Mouse (Mus musculus): ENCODE measurements around the gene Tmem235. TPM values are rescaled to one million over a fixed set of nuclear protein-coding genes. Genes with fewer than 3 reads are reported as not detected.

Gene Tmem235
- polyA plus RNA-seq, 1 experiment from 2014 or later = not detected

- no peak overlapping the region for H3K27ac ChIP-seq (ENCODE audit: low read depth)
- DNase-seq (ENCODE audit: low spot score) = no peak
- H3K9ac ChIP-seq (ENCODE audit: low read length) = no peak overlapping the region
- ATAC-seq (replicated peaks; ENCODE audit: low FRiP score, low TSS enrichment, low read depth) = no peak
- WGBS = 48% methylated on average over 5 of the region's 5 CpGs
- H3K27me3 ChIP-seq (replicated peaks; ENCODE audit: control insufficient read depth, insufficient read depth, low read length) = no peaks in the 10 kb centered on the region
- no peaks in the 10 kb centered on the region for H3K9me3 ChIP-seq (ENCODE audit: control insufficient read depth, low read length)
- H3K4me1 ChIP-seq (replicated peaks; ENCODE audit: control insufficient read depth, insufficient read depth, low read length) = peaks cover 45% of the 10 kb centered on the region
- H3K36me3 ChIP-seq (ENCODE audit: control insufficient read depth, insufficient read depth, low read length) = no peaks in the 10 kb centered on the region
- no peak overlapping the region for H3K4me2 ChIP-seq (ENCODE audit: low read length)
- H3K4me3 ChIP-seq (ENCODE audit: low read depth, low read length) = no peak overlapping the region
Observed at GRCm38 (mm10) chr11:117886000-117886399, 25.4 kb downstream of the Tmem235 start.

- WGBS = 27% methylated on average over 20 of the region's 20 CpGs
- peaks cover 41% of the 10 kb centered on the region for H3K4me1 ChIP-seq (replicated peaks; ENCODE audit: control insufficient read depth, insufficient read depth, low read length)
- H3K4me3 ChIP-seq (ENCODE audit: low read depth, low read length) = peak overlapping the region; percentile 19
- H3K27me3 ChIP-seq (replicated peaks; ENCODE audit: control insufficient read depth, insufficient read depth, low read length) = no peaks in the 10 kb centered on the region
- no peak overlapping the region for H3K9ac ChIP-seq (ENCODE audit: low read length)
- DNase-seq (ENCODE audit: low spot score) (no peak), ATAC-seq (replicated peaks; ENCODE audit: low FRiP score, low TSS enrichment, low read depth) (no peak)
- H3K4me2 ChIP-seq (ENCODE audit: low read length) = peak overlapping the region; percentile 46
- no peaks in the 10 kb centered on the region for H3K36me3 ChIP-seq (ENCODE audit: control insufficient read depth, insufficient read depth, low read length)
- no peaks in the 10 kb centered on the region for H3K9me3 ChIP-seq (ENCODE audit: control insufficient read depth, low read length)
- no peak overlapping the region for H3K27ac ChIP-seq (ENCODE audit: low read depth)
Observed at GRCm38 (mm10) chr11:117888168-117888852, 27.8 kb downstream of the Tmem235 start.

DNA sequence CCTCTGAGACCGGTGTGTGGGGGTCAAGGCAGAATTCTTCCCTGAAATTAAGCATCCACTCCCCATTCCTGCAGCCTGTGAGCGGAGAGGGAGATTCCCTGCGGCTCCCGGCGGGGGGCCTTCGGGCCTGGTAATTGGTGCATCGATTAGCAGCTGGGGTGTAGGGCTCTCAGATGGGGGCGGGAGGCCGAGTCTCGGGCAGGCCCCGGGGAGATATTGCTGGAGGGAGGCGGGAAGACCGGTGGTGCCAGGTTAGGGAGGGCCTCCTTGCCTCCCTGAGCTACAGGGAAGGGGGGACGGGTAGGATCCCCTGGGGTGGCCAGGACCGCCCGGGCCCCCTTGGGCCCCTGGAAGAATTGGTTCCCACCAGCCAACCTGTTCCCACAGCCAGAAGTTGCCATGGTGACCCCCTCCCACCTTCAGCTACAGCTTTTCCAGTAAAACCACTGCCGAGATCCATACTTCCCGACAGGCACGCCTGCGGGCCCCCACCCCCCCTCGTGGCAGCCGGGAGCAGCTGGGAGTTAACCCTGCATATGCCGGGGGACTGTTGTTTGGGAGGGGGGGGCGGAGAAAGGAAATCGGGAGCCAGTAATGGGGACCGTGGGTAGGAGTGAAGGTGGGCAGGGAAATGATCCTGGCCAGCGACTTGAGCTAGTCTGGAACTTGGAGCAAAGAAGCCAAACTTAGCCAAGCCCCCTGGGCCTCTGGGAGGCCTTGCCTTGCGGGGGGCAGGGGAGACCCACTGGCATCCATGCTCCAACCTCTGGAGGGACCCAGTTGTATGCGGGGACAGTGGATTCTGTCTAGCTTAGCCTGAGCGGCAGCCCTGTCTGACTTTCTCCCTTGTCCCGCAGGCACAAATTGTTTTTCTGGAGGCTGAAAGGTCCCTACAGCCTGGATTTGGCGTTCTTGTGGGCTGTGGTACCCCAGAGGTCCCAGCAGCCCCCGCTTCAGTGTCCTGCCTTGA is 28.6 kb downstream of the Tmem235 start:
- Histone ChIP-seq H3K4me3 (ENCODE audit: low read depth, low read length) (peak overlapping the region; percentile 19), H3K9ac (ENCODE audit: low read length) (peak overlapping the region; percentile 17), H3K27me3 (replicated peaks; ENCODE audit: control insufficient read depth, insufficient read depth, low read length) (no peaks in the 10 kb centered on the region), H3K4me2 (ENCODE audit: low read length) (peak overlapping the region; percentile 46), H3K27ac (ENCODE audit: low read depth) (peak overlapping the region; percentile 59; the same call in 1 of the 2 replicates), H3K4me1 (replicated peaks; ENCODE audit: control insufficient read depth, insufficient read depth, low read length) (peaks cover 41% of the 10 kb centered on the region), H3K9me3 (ENCODE audit: control insufficient read depth, low read length) (no peaks in the 10 kb centered on the region), H3K36me3 (ENCODE audit: control insufficient read depth, insufficient read depth, low read length) (no peaks in the 10 kb centered on the region)
- 8% methylated on average over 31 of the region's 33 CpGs for WGBS
- ATAC-seq (replicated peaks; ENCODE audit: low FRiP score, low TSS enrichment, low read depth) = 0 out of 2 replicates have a peak, but pooled peaks have one; percentile 36
- DNase-seq (ENCODE audit: low spot score) = peak; percentile 77

GRCm38 (mm10) chr11:117889887-117890340 is 29.4 kb downstream of the Tmem235 start:
- H3K4me3 ChIP-seq (ENCODE audit: low read depth, low read length) = peak overlapping the region; percentile 19; the same call in 1 of the 2 replicates
- 0 out of 2 replicates have a peak, but pooled peaks have one; percentile 30 for ATAC-seq (replicated peaks; ENCODE audit: low FRiP score, low TSS enrichment, low read depth)
- H3K4me2 ChIP-seq (ENCODE audit: low read length) = peak overlapping the region; percentile 46

GRCm38 (mm10) chr11:117890519-117891282 is 30.1 kb downstream of the Tmem235 start:
- Histone ChIP-seq H3K27me3 (replicated peaks; ENCODE audit: control insufficient read depth, insufficient read depth, low read length) (no peaks in the 10 kb centered on the region), H3K4me2 (ENCODE audit: low read length) (peak overlapping the region; percentile 46), H3K9me3 (ENCODE audit: control insufficient read depth, low read length) (no peaks in the 10 kb centered on the region), H3K27ac (ENCODE audit: low read depth) (0 out of 2 replicates have a peak overlapping the region, but pooled peaks have one; percentile 59), H3K4me1 (replicated peaks; ENCODE audit: control insufficient read depth, insufficient read depth, low read length) (peaks cover 41% of the 10 kb centered on the region), H3K36me3 (ENCODE audit: control insufficient read depth, insufficient read depth, low read length) (no peaks in the 10 kb centered on the region), H3K4me3 (ENCODE audit: low read depth, low read length) (0 out of 2 replicates have a peak overlapping the region, but pooled peaks have one; percentile 1), H3K9ac (ENCODE audit: low read length) (no peak overlapping the region)
- ATAC-seq (replicated peaks; ENCODE audit: low FRiP score, low TSS enrichment, low read depth) (no peak), DNase-seq (ENCODE audit: low spot score) (no peak)
- WGBS = 31% methylated on average over 13 of the region's 13 CpGs

More at GRCm38 (mm10) chr11:117889887-117890340, 29.4 kb downstream of the Tmem235 start:
- no peaks in the 10 kb centered on the region for H3K27me3 ChIP-seq (replicated peaks; ENCODE audit: control insufficient read depth, insufficient read depth, low read length)
- peak overlapping the region; percentile 17 for H3K9ac ChIP-seq (ENCODE audit: low read length)
- H3K9me3 ChIP-seq (ENCODE audit: control insufficient read depth, low read length) = no peaks in the 10 kb centered on the region
- H3K27ac ChIP-seq (ENCODE audit: low read depth) = peak overlapping the region; percentile 59; the same call in 1 of the 2 replicates
- no peaks in the 10 kb centered on the region for H3K36me3 ChIP-seq (ENCODE audit: control insufficient read depth, insufficient read depth, low read length)
- WGBS = 20% methylated on average over 11 of the region's 11 CpGs
- DNase-seq (ENCODE audit: low spot score) = no peak
- H3K4me1 ChIP-seq (replicated peaks; ENCODE audit: control insufficient read depth, insufficient read depth, low read length) = peaks cover 41% of the 10 kb centered on the region

DNA sequence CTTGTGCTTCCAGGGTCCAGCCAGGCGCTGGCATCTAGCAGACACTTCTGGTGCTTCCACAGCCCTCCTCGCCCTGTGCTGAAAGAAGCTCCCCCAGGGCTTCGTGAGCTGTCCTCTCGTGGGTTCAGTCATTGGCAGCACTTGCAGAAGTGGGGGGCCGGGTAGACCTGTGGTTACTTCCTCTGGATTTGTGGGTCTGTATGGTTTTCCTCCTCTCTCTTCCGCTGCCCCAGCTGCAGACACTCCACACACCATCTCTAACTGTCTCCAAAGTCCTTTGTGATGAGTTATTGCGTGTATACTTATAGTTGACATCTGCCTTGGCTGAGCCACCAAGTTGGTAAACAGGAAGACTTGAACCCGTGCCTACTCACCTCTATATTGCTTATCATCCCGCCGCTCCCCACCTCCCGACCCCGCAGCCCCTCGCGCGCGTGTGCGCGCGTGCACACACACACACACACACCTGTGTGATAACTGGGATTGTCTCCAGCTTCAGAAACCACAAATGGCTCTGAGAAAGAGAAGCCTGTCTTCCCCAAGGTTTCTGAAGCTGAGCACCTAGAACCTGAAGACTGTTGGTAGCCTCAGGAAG is 31.1 kb downstream of the Tmem235 start:
- 80% methylated on average over 19 of the region's 19 CpGs for WGBS

GRCm38 (mm10) chr11:117892199-117892598 is 31.6 kb downstream of the Tmem235 start:
- no peak for DNase-seq (ENCODE audit: low spot score)
- 49% methylated on average over 6 of the region's 6 CpGs for WGBS

More for the DNA sequence above, 31.1 kb downstream of the Tmem235 start:
- Histone ChIP-seq H3K27me3 (replicated peaks; ENCODE audit: control insufficient read depth, insufficient read depth, low read length) (no peaks in the 10 kb centered on the region), H3K4me3 (ENCODE audit: low read depth, low read length) (no peak overlapping the region), H3K27ac (ENCODE audit: low read depth) (no peak overlapping the region), H3K9ac (ENCODE audit: low read length) (no peak overlapping the region), H3K4me1 (replicated peaks; ENCODE audit: control insufficient read depth, insufficient read depth, low read length) (peaks cover 41% of the 10 kb centered on the region), H3K4me2 (ENCODE audit: low read length) (no peak overlapping the region), H3K36me3 (ENCODE audit: control insufficient read depth, insufficient read depth, low read length) (no peaks in the 10 kb centered on the region), H3K9me3 (ENCODE audit: control insufficient read depth, low read length) (no peaks in the 10 kb centered on the region)
- DNase-seq (ENCODE audit: low spot score) (no peak), ATAC-seq (replicated peaks; ENCODE audit: low FRiP score, low TSS enrichment, low read depth) (no peak)

More at GRCm38 (mm10) chr11:117892199-117892598, 31.6 kb downstream of the Tmem235 start:
- Histone ChIP-seq H3K27me3 (replicated peaks; ENCODE audit: control insufficient read depth, insufficient read depth, low read length) (no peaks in the 10 kb centered on the region), H3K9me3 (ENCODE audit: control insufficient read depth, low read length) (no peaks in the 10 kb centered on the region), H3K4me3 (ENCODE audit: low read depth, low read length) (no peak overlapping the region), H3K36me3 (ENCODE audit: control insufficient read depth, insufficient read depth, low read length) (no peaks in the 10 kb centered on the region), H3K27ac (ENCODE audit: low read depth) (no peak overlapping the region), H3K9ac (ENCODE audit: low read length) (no peak overlapping the region), H3K4me1 (replicated peaks; ENCODE audit: control insufficient read depth, insufficient read depth, low read length) (peaks cover 41% of the 10 kb centered on the region), H3K4me2 (ENCODE audit: low read length) (no peak overlapping the region)
- ATAC-seq (replicated peaks; ENCODE audit: low FRiP score, low TSS enrichment, low read depth) = no peak

All from intestine, embryonic 14.5 days (tissue).